Mouse (Mus musculus) cerebellum, adult 11 months (tissue): ENCODE measurements around the gene Kdm5b.

Source experiments
- DNase-seq: peaks from one replicate; pipeline ENCODE4 v3.0.0; 2022

The Kdm5b gene

GRCm38 (mm10) chr1:134551869-134552268, 8.1 kb upstream of the Kdm5b start:
- no peak for DNase-seq

GRCm38 (mm10) chr1:134552396-134552795, 7.6 kb upstream of the Kdm5b start:
- DNase-seq: no peak

- no peak for DNase-seq
Observed at GRCm38 (mm10) chr1:134555240-134555870, 4.6 kb upstream of the Kdm5b start.

GRCm38 (mm10) chr1:134555871-134556670, 3.9 kb upstream of the Kdm5b start:
- DNase-seq: no peak

GRCm38 (mm10) chr1:134556671-134557218, 3.2 kb upstream of the Kdm5b start:
- DNase-seq: peak; percentile 95

GRCm38 (mm10) chr1:134558511-134558910, 1.5 kb upstream of the Kdm5b start:
- no peak for DNase-seq

GRCm38 (mm10) chr1:134559226-134559625, 745 bp upstream of the Kdm5b start:
- no peak for DNase-seq

GRCm38 (mm10) chr1:134560396-134560795, 425 bp downstream of the Kdm5b start:
- DNase-seq: peak; percentile 34

GRCm38 (mm10) chr1:134560801-134561769, 1.1 kb downstream of the Kdm5b start:
- DNase-seq: peak; percentile 34

GRCm38 (mm10) chr1:134561770-134562143, 1.8 kb downstream of the Kdm5b start:
- no peak for DNase-seq

GRCm38 (mm10) chr1:134562457-134562856, 2.5 kb downstream of the Kdm5b start:
- DNase-seq: no peak

- DNase-seq: no peak
Observed at GRCm38 (mm10) chr1:134563726-134564125, 3.8 kb downstream of the Kdm5b start.

GRCm38 (mm10) chr1:134567511-134567910, 7.5 kb downstream of the Kdm5b start:
- no peak for DNase-seq

- DNase-seq: no peak
Observed at GRCm38 (mm10) chr1:134570171-134570570, 10.2 kb downstream of the Kdm5b start.

- no peak for DNase-seq
Observed at GRCm38 (mm10) chr1:134570631-134571030, 10.7 kb downstream of the Kdm5b start.

GRCm38 (mm10) chr1:134573300-134573931, 13.4 kb downstream of the Kdm5b start:
- no peak for DNase-seq

GRCm38 (mm10) chr1:134573932-134574315, 14.0 kb downstream of the Kdm5b start:
- no peak for DNase-seq

- no peak for DNase-seq
Observed at GRCm38 (mm10) chr1:134577384-134578120, 17.6 kb downstream of the Kdm5b start.

- DNase-seq: no peak
Observed at GRCm38 (mm10) chr1:134580796-134581195, 20.8 kb downstream of the Kdm5b start.

GRCm38 (mm10) chr1:134583560-134583959, 23.6 kb downstream of the Kdm5b start:
- DNase-seq: no peak

GRCm38 (mm10) chr1:134589676-134590075, 29.7 kb downstream of the Kdm5b start:
- no peak for DNase-seq

GRCm38 (mm10) chr1:134591773-134592172, 31.8 kb downstream of the Kdm5b start:
- no peak for DNase-seq
